Mouse (Mus musculus): ENCODE data around the gene Telo2.

Gene Telo2

GRCm38 (mm10) chr17:25100052-25100451, 15.7 kb downstream of the Telo2 start:
- peak; percentile 41 to 46 for DNase-seq

GRCm38 (mm10) chr17:25096221-25096620, 19.5 kb downstream of the Telo2 start:
- peak; percentile 74 to 80 for DNase-seq

- DNase-seq = no peak
Observed at GRCm38 (mm10) chr17:25090450-25090849, 25.3 kb downstream of the Telo2 start.

DNA sequence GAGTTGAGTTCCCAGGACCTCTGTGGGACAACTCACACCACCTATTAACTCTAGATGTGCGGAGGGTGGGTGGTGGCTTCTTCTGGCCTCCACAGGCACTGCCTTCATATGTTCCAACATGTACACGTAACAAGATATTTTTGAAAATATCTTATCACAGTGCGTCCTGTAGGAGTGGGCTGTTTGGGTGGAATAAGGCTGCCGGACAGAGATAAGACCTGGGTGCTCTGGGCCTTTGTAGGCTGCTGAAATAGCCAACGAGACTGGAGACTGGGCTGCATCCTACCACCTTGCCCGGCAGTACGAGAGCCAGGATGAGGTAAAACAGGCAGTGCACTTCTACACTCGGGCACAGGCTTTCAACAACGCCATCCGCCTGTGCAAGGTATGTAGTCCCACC, 26.6 kb downstream of the Telo2 start:
- DNase-seq = no peak

- DNase-seq = no peak
Observed at GRCm38 (mm10) chr17:25086724-25087123, 29.0 kb downstream of the Telo2 start.

DNA sequence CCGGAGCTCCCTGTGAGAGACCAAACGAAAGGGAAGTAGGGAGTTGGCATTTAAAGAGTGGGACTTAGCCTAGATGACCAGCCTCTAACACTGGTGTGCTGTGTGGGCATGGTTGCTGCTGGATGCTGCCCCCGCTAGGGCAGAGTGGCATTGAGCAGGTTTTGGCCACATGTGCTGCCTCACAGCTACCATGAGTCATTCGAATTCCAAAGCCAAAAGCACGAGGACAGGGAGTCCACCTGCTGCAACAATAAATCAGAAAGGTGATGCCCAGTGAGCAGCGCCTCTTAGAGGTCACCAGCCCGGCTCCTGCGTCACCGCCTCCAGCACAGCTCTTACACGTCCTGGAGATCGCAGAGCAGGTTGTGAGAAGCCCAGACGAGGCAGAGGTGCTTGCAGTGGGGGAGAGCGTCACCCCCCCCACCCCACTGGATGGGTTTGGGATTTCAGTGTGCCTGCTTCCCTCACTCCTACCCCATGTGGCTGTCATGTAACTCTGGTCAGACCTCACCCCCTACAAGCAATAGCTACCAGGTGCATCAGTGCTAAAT, 30.9 kb downstream of the Telo2 start:
- no peak for DNase-seq

DNA sequence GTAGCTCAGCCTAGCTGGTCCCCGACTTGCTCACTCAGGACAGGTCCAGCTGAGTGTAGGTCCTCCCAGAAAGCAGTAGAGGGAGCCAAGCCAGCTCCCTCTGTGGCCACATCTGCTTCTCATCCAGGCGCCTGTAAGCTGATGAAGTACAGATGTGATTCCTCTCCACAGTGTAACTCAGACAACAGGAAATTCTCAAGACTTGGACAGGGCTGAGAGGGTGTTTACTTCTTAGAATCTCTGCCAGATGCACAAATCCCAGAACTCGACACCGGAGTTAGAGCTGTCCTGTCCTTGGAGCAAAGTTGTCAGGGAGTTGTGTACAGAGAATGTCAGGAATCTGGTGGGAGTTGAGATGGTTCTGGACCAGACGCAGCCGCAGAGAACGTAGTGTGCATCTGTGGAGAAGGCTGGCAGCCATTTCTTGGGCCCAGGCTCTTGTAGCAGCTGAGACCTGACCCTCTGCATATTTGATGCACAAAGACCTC, 32.3 kb downstream of the Telo2 start, which contains the start of gene Tmem204:
Gene Tmem204 (minus strand): TSS at position 148 of the 488 bp plus-strand sequence.
- DNase-seq = peak; percentile 55 to 77

DNA sequence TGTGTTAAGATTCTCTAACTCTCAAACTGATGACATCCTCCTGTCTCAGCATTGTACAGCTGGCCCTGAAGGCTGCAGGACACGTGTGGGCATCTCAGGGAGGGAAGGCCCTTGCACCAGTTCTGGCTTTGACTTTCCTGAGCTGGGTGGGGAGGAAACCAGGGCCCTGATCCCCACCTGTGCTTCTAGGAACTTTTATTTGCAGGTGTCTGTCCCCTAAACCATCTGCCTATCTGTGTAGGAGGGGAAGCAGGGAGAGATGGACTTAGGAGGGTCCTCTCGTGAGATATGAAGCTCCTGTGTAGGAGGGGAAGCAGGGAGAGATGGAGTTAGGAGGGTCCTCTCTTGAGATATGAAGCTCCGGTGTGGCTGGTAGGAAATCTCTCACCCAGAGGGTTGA, 32.9 kb downstream of the Telo2 start:
- no peak for DNase-seq

GRCm38 (mm10) chr17:25082081-25082847, 33.5 kb downstream of the Telo2 start:
- DNase-seq = peak; percentile 42 to 59

- DNase-seq = peak; percentile 73 to 82
Observed at GRCm38 (mm10) chr17:25080960-25081381, 34.8 kb downstream of the Telo2 start.

GRCm38 (mm10) chr17:25080210-25080609, 35.6 kb downstream of the Telo2 start:
- DNase-seq = no peak

GRCm38 (mm10) chr17:25077771-25078372, 37.9 kb downstream of the Telo2 start:
- DNase-seq = peak; percentile 71 to 74

- no peak for DNase-seq
Observed at GRCm38 (mm10) chr17:25076906-25077305, 38.9 kb downstream of the Telo2 start.

GRCm38 (mm10) chr17:25068690-25069089, 47.1 kb downstream of the Telo2 start:
- DNase-seq = no peak

DNA sequence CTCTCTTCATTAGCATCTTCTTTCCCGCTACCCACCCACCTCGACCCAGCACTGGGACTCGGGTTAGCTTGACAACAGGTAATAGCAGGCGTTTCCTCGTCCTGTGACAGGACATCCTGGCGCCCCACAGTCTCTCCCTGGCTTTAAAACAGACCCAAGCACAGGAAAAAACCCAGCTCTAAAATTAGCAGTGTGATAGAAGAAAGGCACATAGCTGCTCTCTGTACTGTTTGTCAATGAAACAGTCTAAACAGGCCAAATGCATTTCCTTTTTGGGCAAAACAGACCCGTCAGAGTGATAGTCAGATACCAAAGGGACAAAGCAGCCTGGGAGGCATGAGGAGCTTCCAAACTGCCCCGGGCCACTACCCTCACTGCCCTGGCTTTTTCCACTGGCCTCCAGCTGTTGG, 48.3 kb downstream of the Telo2 start:
- DNase-seq = peak; percentile 61 to 76

- DNase-seq = no peak
Observed at GRCm38 (mm10) chr17:25066595-25066994, 49.2 kb downstream of the Telo2 start.

GRCm38 (mm10) chr17:25065189-25065588, 50.6 kb downstream of the Telo2 start:
- DNase-seq = peak; percentile 45 to 54

GRCm38 (mm10) chr17:25064351-25064750, 51.4 kb downstream of the Telo2 start:
- DNase-seq = peak; percentile 61 to 71

DNA sequence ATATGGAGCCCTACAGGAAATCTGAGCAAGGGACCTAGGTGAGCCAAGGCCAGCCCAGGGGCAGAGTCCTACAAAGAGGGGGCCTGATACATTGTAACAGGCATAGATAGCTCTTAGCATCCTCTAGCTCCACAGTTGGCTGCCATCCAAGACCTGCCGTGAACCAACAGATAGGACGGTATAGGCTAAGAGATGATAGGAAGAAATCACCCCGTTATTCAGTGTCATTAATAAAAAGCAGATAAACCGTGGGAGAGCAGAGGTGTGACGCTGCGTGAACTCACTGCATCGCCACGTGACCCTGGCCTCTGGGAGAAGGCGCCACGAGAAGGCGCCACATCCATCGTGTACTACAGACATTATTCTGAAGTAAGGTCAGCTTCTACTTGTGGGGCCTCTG, 51.9 kb downstream of the Telo2 start:
- DNase-seq = no peak

GRCm38 (mm10) chr17:25063261-25063660, 52.5 kb downstream of the Telo2 start:
- no peak for DNase-seq

GRCm38 (mm10) chr17:25057041-25057440, 58.7 kb downstream of the Telo2 start:
- no peak for DNase-seq

DNA sequence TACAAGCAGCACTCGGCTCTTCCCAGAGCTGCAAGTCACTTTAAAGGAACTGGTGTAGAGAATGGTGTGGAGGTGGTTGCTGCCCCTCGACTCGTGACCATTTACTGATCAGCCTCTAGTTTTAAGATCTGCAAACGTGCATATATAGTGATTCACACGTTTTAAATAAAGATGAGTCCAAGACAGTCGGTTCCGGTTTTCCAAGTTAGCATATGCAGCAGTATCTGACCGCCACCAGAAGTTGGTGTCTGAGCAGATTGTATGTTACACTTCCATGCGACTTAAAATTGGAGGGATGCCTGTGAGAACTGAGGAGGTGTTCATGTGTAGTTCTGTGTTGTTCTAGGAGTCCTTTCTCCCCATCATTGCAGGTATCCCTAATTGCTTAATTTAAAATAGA, 62.5 kb downstream of the Telo2 start:
- no peak for DNase-seq

Measured in kidney, adult 8-10 months (tissue).